Mouse (Mus musculus) forebrain, embryonic 14.5 days (tissue): ENCODE results near the gene Fasn. TPM values are rescaled to one million over a fixed set of nuclear protein-coding genes. Genes with fewer than 3 reads are reported as not detected.
"Not testable (repeated sequence)": the region's sequence is repeated elsewhere in the genome, so short reads cannot be mapped to it uniquely, and the experiment has no call there.

Source experiments
- ATAC-seq: fragments of 200-750 bp; cut with Nextera tagmentation; 2 replicates; pipeline ENCODE4 v1.8.0; 2017; ENCODE audit warnings: mild to moderate bottlenecking, moderate library complexity
- DNase-seq: peaks from one replicate; pipeline ENCODE4 v3.0.0-alpha.2; 2015; ENCODE audit warnings: low spot score
- H3K27ac ChIP-seq: fragments of 300-500 bp; sonication (generic); 2 replicates; pipeline ENCODE4 v1.5.1; 2014; ENCODE audit warnings: low read depth, mild to moderate bottlenecking, control low read depth, low read length, moderate library complexity
- H3K27me3 ChIP-seq: fragments of 300-500 bp; sonication (generic); replicated peaks from 2 replicates; pipeline ENCODE4 v1.6.1; 2014; ENCODE audit warnings: low read length, control low read depth, mixed read lengths; ENCODE audit not compliant: control insufficient read depth, insufficient read depth
- H3K36me3 ChIP-seq: fragments of 300-500 bp; sonication (generic); 2 replicates; pipeline ENCODE4 v1.6.1; 2014; ENCODE audit warnings: low read length, control low read depth; ENCODE audit not compliant: control insufficient read depth, insufficient read depth
- H3K4me1 ChIP-seq: fragments of 300-500 bp; sonication (generic); 2 replicates; pipeline ENCODE4 v1.6.1; 2014; ENCODE audit warnings: antibody characterized with exemption, low read length, control low read depth; ENCODE audit not compliant: control insufficient read depth, insufficient read depth
- H3K4me2 ChIP-seq: fragments of 300-500 bp; sonication (generic); 2 replicates; pipeline ENCODE4 v1.6.1; 2014; ENCODE audit warnings: mild to moderate bottlenecking, control low read depth, low read length
- H3K4me3 ChIP-seq: fragments of 300-500 bp; sonication (generic); 2 replicates; pipeline ENCODE4 v1.5.1; 2014; ENCODE audit warnings: low read depth, low read length, control low read depth
- H3K9ac ChIP-seq: fragments of 300-500 bp; sonication (generic); 2 replicates; pipeline ENCODE4 v1.6.1; 2014; ENCODE audit warnings: mild to moderate bottlenecking, low read length, control low read depth, moderate library complexity
- H3K9me3 ChIP-seq: fragments of 300-500 bp; sonication (generic); replicated peaks from 2 replicates; pipeline ENCODE4 v1.6.1; 2016; ENCODE audit warnings: low read length, control low read depth, mixed read lengths; ENCODE audit not compliant: control insufficient read depth
- WGBS: fragments of 180-500 bp; shearing (Covaris S2); extraction: QIAGEN DNeasy Blood & Tissue Kit; methylation state at CpG from one replicate; pipeline ENCODE4 v1.1.7; 2014; 5-methylcytosine and 5-hydroxymethylcytosine counted together
- polyA plus RNA-seq: library from polyadenylated mRNA; unstranded; fragments of >200 nt; fragmentation: Nextera tagmentation; extraction: Ambion mirVana; gene quantifications from 2 replicates; pipeline ENCODE4 v1.2.1, GENCODE M21; 2014

Fasn gene
- 84.2 and 102 TPM in 2 replicates for polyA plus RNA-seq

DNA sequence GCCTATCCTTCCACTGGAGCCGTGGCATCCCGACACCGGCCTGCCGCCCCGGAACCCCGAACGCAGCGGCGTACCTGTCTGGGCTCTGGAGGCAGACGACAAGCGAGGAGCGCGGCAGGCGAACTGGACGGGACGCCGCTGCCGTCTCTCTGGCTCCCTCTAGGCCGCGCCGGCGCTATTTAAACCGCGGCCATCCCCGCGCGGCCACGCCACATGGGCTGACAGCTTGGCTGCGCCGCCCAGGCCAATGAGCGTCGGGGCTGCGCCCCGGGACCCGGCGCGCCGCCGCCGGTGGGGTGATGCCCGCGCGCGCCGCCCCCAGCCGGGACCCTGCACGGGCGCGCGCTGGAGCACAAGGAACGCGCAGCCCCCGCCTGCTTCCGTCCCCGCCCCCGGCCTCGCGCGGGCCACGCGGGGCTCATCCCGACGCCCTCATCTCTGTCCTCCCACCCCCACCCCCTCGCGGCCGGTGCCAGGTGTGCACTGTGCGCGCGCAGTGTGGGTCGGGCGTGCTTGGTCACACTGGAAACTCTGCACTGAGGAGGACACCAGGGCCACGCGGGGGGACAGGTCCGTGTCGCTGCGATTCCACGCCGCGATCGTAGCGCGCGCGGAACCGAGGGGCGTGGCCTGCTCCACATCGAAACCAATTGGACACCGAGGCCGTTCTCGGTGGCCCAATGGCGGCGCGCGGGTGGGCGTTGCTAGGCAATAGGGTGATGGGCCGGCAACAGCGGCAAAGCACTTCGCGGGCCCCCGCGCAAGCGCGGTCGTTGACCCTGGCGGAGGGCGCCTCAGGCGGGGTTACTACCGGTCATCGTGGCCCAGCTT, at the start of gene Fasn:
Gene Fasn (minus strand): TSS at position 592 of the 831 bp plus-strand sequence.
- under 1% methylated on average over 99 of the region's 109 CpGs for WGBS
- peaks cover 27% of the 10 kb centered on the region for H3K4me1 ChIP-seq

DNA sequence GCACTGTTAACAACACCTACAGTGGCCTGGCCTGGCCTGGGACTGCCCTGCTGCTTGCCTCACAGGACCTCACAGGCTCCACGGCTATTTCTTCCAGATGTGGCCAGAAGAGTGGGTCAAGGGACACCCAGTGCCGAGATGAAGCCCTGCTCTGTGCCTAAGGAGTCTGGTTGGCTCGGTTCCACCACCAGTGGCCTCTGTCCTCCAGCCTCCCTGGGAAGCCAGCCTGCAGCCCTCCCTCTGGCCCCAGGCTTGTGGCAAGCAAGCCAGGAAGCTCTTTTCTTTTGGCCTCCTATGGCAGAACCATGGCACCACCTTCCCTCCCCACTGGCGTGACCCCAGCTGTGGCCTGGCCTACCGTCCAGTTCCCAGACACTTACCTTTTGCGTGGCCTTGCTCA, 48.9 kb upstream of the Fasn start:
- no peak for DNase-seq
- H3K27ac ChIP-seq = no peak overlapping the region
- no peak for ATAC-seq
- H3K27me3 ChIP-seq = no peaks in the 10 kb centered on the region
- WGBS = 85% methylated on average over 6 of the region's 6 CpGs
- H3K9ac ChIP-seq = no peak overlapping the region
- H3K9me3 ChIP-seq = no peaks in the 10 kb centered on the region
- no peaks in the 10 kb centered on the region for H3K4me1 ChIP-seq
- H3K4me2 ChIP-seq = no peak overlapping the region
- H3K36me3 ChIP-seq = peaks cover 11% of the 10 kb centered on the region; the same call in 1 of the 2 replicates
- no peak overlapping the region for H3K4me3 ChIP-seq

More for the DNA sequence above, at the start of gene Fasn:
- Histone ChIP-seq H3K4me2 (peak within 1 kb of the TSS; percentile 95), H3K4me3 (peak within 1 kb of the TSS; percentile 86), H3K27me3 (no peaks in the 10 kb centered on the region), H3K9me3 (no peaks in the 10 kb centered on the region), H3K9ac (peak within 1 kb of the TSS; percentile 93), H3K27ac (peak within 1 kb of the TSS; percentile 99), H3K36me3 (peaks cover 36% of the 10 kb centered on the region)
- ATAC-seq (peak; percentile 93), DNase-seq (peak; percentile 98)

GRCm38 (mm10) chr11:120871521-120871920, 47.2 kb upstream of the Fasn start:
- 96% methylated on average over 9 of the region's 9 CpGs for WGBS
- Histone ChIP-seq H3K9me3 (no peaks in the 10 kb centered on the region), H3K27me3 (no peaks in the 10 kb centered on the region), H3K4me1 (no peaks in the 10 kb centered on the region), H3K4me2 (no peak overlapping the region), H3K36me3 (0 out of 2 replicates have a peak, but pooled peaks cover 4% of the 10 kb centered on the region), H3K4me3 (no peak overlapping the region), H3K27ac (no peak overlapping the region), H3K9ac (no peak overlapping the region)
- DNase-seq (no peak), ATAC-seq (no peak)

- H3K27ac ChIP-seq = no peak overlapping the region
- H3K4me1 ChIP-seq = no peaks in the 10 kb centered on the region
- H3K36me3 ChIP-seq = peaks cover 5% of the 10 kb centered on the region
- no peak overlapping the region for H3K4me3 ChIP-seq
- H3K4me2 ChIP-seq = no peak overlapping the region
- no peaks in the 10 kb centered on the region for H3K9me3 ChIP-seq
- 95% methylated on average over 1 of the region's 1 CpGs for WGBS
- H3K9ac ChIP-seq = no peak overlapping the region
- DNase-seq = no peak
- no peak for ATAC-seq
- H3K27me3 ChIP-seq = no peaks in the 10 kb centered on the region
Observed at GRCm38 (mm10) chr11:120865816-120866215, 41.5 kb upstream of the Fasn start.

DNA sequence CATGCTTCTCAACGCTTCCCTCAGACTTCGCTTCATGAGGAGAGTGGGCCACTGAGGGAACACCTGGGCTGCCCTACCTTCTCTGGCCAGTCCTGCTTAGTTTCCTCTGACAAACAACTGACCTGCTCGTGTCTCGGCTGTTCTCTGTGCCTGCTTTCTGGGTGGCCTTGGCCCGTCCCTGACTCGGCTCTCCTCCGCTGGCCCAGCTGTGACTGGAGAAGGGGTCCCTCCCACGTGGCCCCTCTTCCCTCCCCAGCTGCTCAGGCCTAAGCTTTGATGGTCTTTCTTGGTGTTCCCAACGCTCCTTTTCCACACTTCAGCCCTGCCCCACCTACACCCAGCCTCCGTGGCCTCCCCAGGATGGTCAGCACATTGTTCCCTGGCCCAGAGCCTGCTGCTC, 38.5 kb upstream of the Fasn start:
- Histone ChIP-seq H3K4me3 (no peak overlapping the region), H3K4me1 (no peaks in the 10 kb centered on the region), H3K9ac (no peak overlapping the region), H3K4me2 (no peak overlapping the region), H3K27ac (no peak overlapping the region), H3K27me3 (no peaks in the 10 kb centered on the region), H3K9me3 (no peaks in the 10 kb centered on the region), H3K36me3 (peaks cover 22% of the 10 kb centered on the region)
- ATAC-seq (no peak), DNase-seq (no peak)
- WGBS = 83% methylated on average over 10 of the region's 10 CpGs

GRCm38 (mm10) chr11:120855938-120856337, 31.6 kb upstream of the Fasn start:
- 100% methylated on average over 3 of the region's 3 CpGs for WGBS
- H3K4me2 ChIP-seq, H3K9me3 ChIP-seq, H3K27ac ChIP-seq, ATAC-seq, H3K9ac ChIP-seq, DNase-seq, H3K27me3 ChIP-seq, H3K4me1 ChIP-seq, H3K4me3 ChIP-seq: not testable (repeated sequence)
- peaks cover 21% of the 10 kb centered on the region for H3K36me3 ChIP-seq

DNA sequence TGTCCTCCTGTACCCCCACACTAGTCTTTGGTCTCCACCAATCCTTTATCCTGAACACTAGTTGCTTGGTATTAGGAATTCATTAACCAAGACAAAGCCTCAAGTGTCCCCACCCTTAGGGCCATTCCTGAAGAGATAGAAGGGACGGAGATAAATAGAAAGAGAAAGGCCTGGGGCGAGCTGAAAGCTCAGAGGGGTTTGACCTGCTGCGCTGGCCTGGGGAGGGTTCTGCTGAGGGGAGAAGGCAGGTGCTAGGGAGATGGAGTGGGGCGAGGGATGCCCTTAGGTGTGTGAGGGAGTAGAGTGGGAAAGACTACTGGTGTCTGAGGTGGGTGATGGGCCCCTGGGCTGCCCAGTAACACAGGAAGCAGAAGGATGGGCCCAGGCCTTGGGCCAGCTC, 29.4 kb upstream of the Fasn start:
- 65% methylated on average over 4 of the region's 4 CpGs for WGBS

DNA sequence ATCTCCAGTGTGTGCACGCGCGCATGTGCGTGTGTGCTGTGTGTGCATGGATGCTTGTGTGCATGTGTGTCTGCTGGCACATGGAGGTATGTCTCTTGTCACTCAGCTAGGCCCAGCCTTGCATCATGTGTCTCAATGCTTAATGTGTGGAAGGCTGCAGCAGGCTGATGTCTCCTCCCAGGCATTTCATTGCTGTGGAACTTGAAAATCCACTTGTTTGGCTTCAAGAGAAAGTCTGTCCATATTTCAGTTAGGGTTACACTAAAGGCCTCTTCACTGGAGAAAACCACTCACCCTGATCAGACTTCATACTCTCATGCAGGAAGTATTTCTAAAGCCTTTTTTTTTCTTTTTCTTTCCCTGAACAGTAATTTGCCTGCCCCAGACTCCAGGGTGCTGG, 28.8 kb upstream of the Fasn start:
- Histone ChIP-seq H3K4me3 (no peak overlapping the region), H3K27me3 (no peaks in the 10 kb centered on the region), H3K9ac (no peak overlapping the region), H3K9me3 (no peaks in the 10 kb centered on the region), H3K4me1 (no peaks in the 10 kb centered on the region), H3K27ac (no peak overlapping the region), H3K36me3 (peaks cover under 1% of the 10 kb centered on the region; the same call in 1 of the 2 replicates), H3K4me2 (no peak overlapping the region)
- WGBS = 96% methylated on average over 4 of the region's 4 CpGs
- DNase-seq (no peak), ATAC-seq (no peak)

More for the DNA sequence above, 29.4 kb upstream of the Fasn start:
- H3K36me3 ChIP-seq = peaks cover 7% of the 10 kb centered on the region; the same call in 1 of the 2 replicates
- no peaks in the 10 kb centered on the region for H3K9me3 ChIP-seq
- no peak overlapping the region for H3K9ac ChIP-seq
- H3K27me3 ChIP-seq = no peaks in the 10 kb centered on the region
- no peak overlapping the region for H3K4me2 ChIP-seq
- no peak overlapping the region for H3K4me3 ChIP-seq
- ATAC-seq (no peak), DNase-seq (no peak)
- no peak overlapping the region for H3K27ac ChIP-seq
- H3K4me1 ChIP-seq = no peaks in the 10 kb centered on the region
